ENCODE assay signal across 7 mouse cellular contexts in the genomic region with DNA sequence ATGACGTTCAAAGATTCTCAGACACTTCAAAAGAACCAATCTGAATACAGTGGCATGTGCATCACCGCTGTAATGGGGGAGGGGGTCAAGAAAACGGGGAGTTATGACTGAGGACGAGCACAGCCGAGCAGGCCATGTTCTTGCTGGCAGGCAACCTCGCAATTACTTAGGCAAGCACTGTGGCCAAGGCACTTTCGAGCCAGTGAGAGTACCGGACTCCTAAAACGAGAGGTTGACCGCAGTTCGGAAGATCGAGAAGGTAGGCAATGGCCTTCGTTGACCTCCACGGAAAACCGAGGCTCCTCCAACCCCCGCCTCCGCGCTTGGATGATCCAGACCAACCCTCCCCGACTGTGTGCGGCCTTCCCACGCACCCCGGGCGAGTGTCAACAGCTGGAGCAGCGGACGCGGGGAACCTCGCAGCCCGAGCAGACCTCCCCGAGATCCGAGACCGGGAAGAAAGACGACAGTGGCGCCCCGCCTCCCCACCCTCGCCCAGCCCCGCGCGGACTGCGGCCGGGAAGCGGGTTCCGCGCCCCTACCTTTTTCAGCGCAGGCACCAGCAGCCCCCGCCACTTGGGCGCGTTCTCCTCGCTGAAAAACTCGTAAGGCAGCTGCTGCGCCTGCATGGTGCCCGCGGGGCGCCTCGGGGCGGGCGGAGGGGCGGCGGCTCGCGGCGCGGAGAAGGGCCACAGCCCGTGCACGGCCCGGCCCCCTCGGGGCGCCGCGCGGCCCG. TPM values are rescaled to one million over a fixed set of nuclear protein-coding genes. Genes with fewer than 3 reads are reported as not detected.
A peak's percentile ranks its signal among the peaks of the same experiment; 100 is the strongest.
DNase-seq lines count a peak whose midpoint lies in the region; ATAC-seq lines count a peak whose summit lies in the region.

No protein-coding gene starts in this region.

- H3K27ac ChIP-seq in intestine, embryonic 16.5 days (ENCODE audit: low read length), result peak overlapping the region; percentile 91
- H3K27ac ChIP-seq in limb, embryonic 11.5 days (replicated peaks; ENCODE audit: low read depth, low read length), result peak overlapping the region; percentile 88
- H3K27ac ChIP-seq in midbrain, embryonic 12.5 days (replicated peaks), result peak overlapping the region; percentile 97

- ATAC-seq in intestine, embryonic 16.5 days, result peak; percentile 52
- peak; percentile 35 for ATAC-seq in limb, embryonic 11.5 days (ENCODE audit: insufficient number of reproducible peaks, low FRiP score, low TSS enrichment, low read depth)
- peak; percentile 48 for ATAC-seq in midbrain, embryonic 12.5 days (ENCODE audit: low FRiP score, low read depth)

- peak; percentile 55 for DNase-seq in adrenal gland, adult 8-10 months
- peak; percentile 26 for DNase-seq in embryo, embryonic 11.5 days (ENCODE audit: low read depth, low spot score)
- peak; percentile 29 to 55 for DNase-seq in gastrocnemius, postnatal 36 days
- DNase-seq in limb, embryonic 11.5 days (ENCODE audit: low spot score), result peak; percentile 69
- DNase-seq in spleen, adult 12 weeks (ENCODE audit: low spot score), result peak; percentile 52

- H3K36me3 ChIP-seq in intestine, embryonic 16.5 days (ENCODE audit: control insufficient read depth, insufficient read depth, low read length), result no peaks in the 10 kb centered on the region
- no peaks in the 10 kb centered on the region for H3K36me3 ChIP-seq in limb, embryonic 11.5 days (ENCODE audit: control insufficient read depth, insufficient read depth, low read length)
- H3K36me3 ChIP-seq in midbrain, embryonic 12.5 days, result 0 out of 2 replicates have a peak, but pooled peaks cover 5% of the 10 kb centered on the region

- H3K9me3 ChIP-seq in intestine, embryonic 16.5 days (ENCODE audit: control insufficient read depth, low read length), result no peaks in the 10 kb centered on the region
- H3K9me3 ChIP-seq in limb, embryonic 11.5 days (ENCODE audit: control insufficient read depth, low read length), result no peaks in the 10 kb centered on the region
- H3K9me3 ChIP-seq in midbrain, embryonic 12.5 days, result no peaks in the 10 kb centered on the region

- peaks cover 14% of the 10 kb centered on the region for H3K4me1 ChIP-seq in intestine, embryonic 16.5 days (ENCODE audit: control insufficient read depth, insufficient read depth, low read length)
- H3K4me1 ChIP-seq in limb, embryonic 11.5 days (ENCODE audit: control insufficient read depth, insufficient read depth, low read length), result 0 out of 2 replicates have a peak, but pooled peaks cover 4% of the 10 kb centered on the region
- peaks cover 25% of the 10 kb centered on the region for H3K4me1 ChIP-seq in midbrain, embryonic 12.5 days

- peak overlapping the region; percentile 95 for H3K9ac ChIP-seq in intestine, embryonic 16.5 days (ENCODE audit: low read depth, low read length)
- peak overlapping the region; percentile 95 for H3K9ac ChIP-seq in limb, embryonic 11.5 days (ENCODE audit: low read length)
- peak overlapping the region; percentile 98 for H3K9ac ChIP-seq in midbrain, embryonic 12.5 days (replicated peaks)

- under 1% methylated on average over 60 of the region's 71 CpGs for WGBS in intestine, embryonic 16.5 days
- WGBS in limb, embryonic 11.5 days, result under 1% methylated on average over 69 of the region's 71 CpGs
- under 1% methylated on average over 68 of the region's 71 CpGs for WGBS in midbrain, embryonic 12.5 days

- H3K27me3 ChIP-seq in intestine, embryonic 16.5 days (replicated peaks; ENCODE audit: control insufficient read depth, insufficient read depth, low read length), result no peaks in the 10 kb centered on the region
- no peaks in the 10 kb centered on the region for H3K27me3 ChIP-seq in limb, embryonic 11.5 days (ENCODE audit: control insufficient read depth, insufficient read depth, low read length)
- no peaks in the 10 kb centered on the region for H3K27me3 ChIP-seq in midbrain, embryonic 12.5 days

- intact Hi-C loops in gastrocnemius, postnatal 36 days (cut with DNase I), result no loop called here

- H3K4me2 ChIP-seq in intestine, embryonic 16.5 days (ENCODE audit: low read depth, low read length), result peak overlapping the region; percentile 68
- peak overlapping the region; percentile 78 for H3K4me2 ChIP-seq in limb, embryonic 11.5 days (ENCODE audit: low read depth, severe bottlenecking)
- peak overlapping the region; percentile 67 for H3K4me2 ChIP-seq in midbrain, embryonic 12.5 days (replicated peaks)

- peak overlapping the region; percentile 94 for H3K4me3 ChIP-seq in intestine, embryonic 16.5 days (ENCODE audit: low read length)
- peak overlapping the region; percentile 84 for H3K4me3 ChIP-seq in limb, embryonic 11.5 days (ENCODE audit: low read depth, low read length)
- peak overlapping the region; percentile 88 for H3K4me3 ChIP-seq in midbrain, embryonic 12.5 days

RNA-seq across cellular contexts. Expression of a gene that starts 0.8 kb away (rescaled TPM):
- total RNA-seq in adrenal gland, adult 8-10 months (2022), result 10 to 100 TPM; 27.2 to 34.2 (median 32.0) TPM
- total RNA-seq in gastrocnemius, postnatal 36 days (2021), result 10 to 100 TPM; 13.6 to 14.3 TPM
- polyA plus RNA-seq in intestine, embryonic 16.5 days (2015; fragmentation: Nextera tagmentation; extraction: Ambion mirVana), result 2.7 TPM in 2 replicates
- polyA plus RNA-seq in limb, embryonic 11.5 days (2014; fragmentation: Nextera tagmentation; extraction: Ambion mirVana), result 9.1 and 9.3 TPM in 2 replicates
- 7.3 and 8.0 TPM in 2 replicates for polyA plus RNA-seq in midbrain, embryonic 12.5 days (2016; fragmentation: Nextera tagmentation; extraction: Ambion mirVana)

Comparison
In these comparisons a context has a peak if more than half of its experiments do, and no peak if none do; other contexts are left out.
1. Peak in every context shown above with its lines: DNase-seq, ATAC-seq, H3K4me3 ChIP-seq and H3K27ac ChIP-seq.